Comparison of ENCODE assay signal across 12 mouse cellular contexts in genomic region chr17:13684256-13684655, GRCm38 (mm10).
DNase-seq lines count a peak whose midpoint lies in the region; ATAC-seq lines count a peak whose summit lies in the region.
"Had no signal": no experiment of that assay in that cellular context is flagged by ENCODE, and none has a peak within 500 bp of the region (broad histone marks: within the 10 kb centered on the region; RNA-seq: fewer than 3 reads in every experiment).

No protein-coding gene starts in this region.

- H3K9me3 ChIP-seq in heart, embryonic 15.5 days (replicated peaks), result no peaks in the 10 kb centered on the region
- H3K9me3 ChIP-seq in midbrain, embryonic 10.5 days (replicated peaks), result no peaks in the 10 kb centered on the region
- H3K9me3 ChIP-seq in midbrain, embryonic 15.5 days, result no peaks in the 10 kb centered on the region
- no peaks in the 10 kb centered on the region for H3K9me3 ChIP-seq in embryonic facial prominence, embryonic 13.5 days
- H3K9me3 ChIP-seq: limb, embryonic 12.5 days had no signal

- no peaks in the 10 kb centered on the region for H3K36me3 ChIP-seq in heart, embryonic 15.5 days
- no peaks in the 10 kb centered on the region for H3K36me3 ChIP-seq in midbrain, embryonic 10.5 days
- no peaks in the 10 kb centered on the region for H3K36me3 ChIP-seq in midbrain, embryonic 15.5 days (replicated peaks)
- H3K36me3 ChIP-seq in embryonic facial prominence, embryonic 13.5 days, result no peaks in the 10 kb centered on the region
- no peaks in the 10 kb centered on the region for H3K36me3 ChIP-seq in macrophage (ENCODE audit: inconsistent target)
- H3K36me3 ChIP-seq: G1E; limb, embryonic 12.5 days had no signal

- H3K27me3 ChIP-seq in heart, embryonic 15.5 days, result no peaks in the 10 kb centered on the region
- no peaks in the 10 kb centered on the region for H3K27me3 ChIP-seq in midbrain, embryonic 10.5 days (ENCODE audit: low read depth, poor library complexity, severe bottlenecking)
- H3K27me3 ChIP-seq in midbrain, embryonic 15.5 days (replicated peaks), result no peaks in the 10 kb centered on the region
- no peaks in the 10 kb centered on the region for H3K27me3 ChIP-seq in embryonic facial prominence, embryonic 13.5 days
- H3K27me3 ChIP-seq: limb, embryonic 12.5 days had no signal

- peak overlapping the region; percentile 85 for H3K27ac ChIP-seq in heart, embryonic 15.5 days
- H3K27ac ChIP-seq in midbrain, embryonic 10.5 days (replicated peaks), result peak overlapping the region; percentile 86
- H3K27ac ChIP-seq in midbrain, embryonic 15.5 days, result no peak overlapping the region
- peak overlapping the region; percentile 86; the same call in 1 of the 2 replicates for H3K27ac ChIP-seq in embryonic facial prominence, embryonic 13.5 days
- H3K27ac ChIP-seq in macrophage, result peak overlapping the region; percentile 94

- no peak for ATAC-seq in heart, embryonic 15.5 days (replicated peaks; ENCODE audit: insufficient number of reproducible peaks, insufficient read depth, low FRiP score, low read depth)
- ATAC-seq in midbrain, embryonic 15.5 days (replicated peaks), result no peak
- ATAC-seq in embryonic facial prominence, embryonic 13.5 days (ENCODE audit: insufficient number of reproducible peaks, insufficient read depth, low FRiP score, low TSS enrichment, low read depth), result no peak

- no peak for DNase-seq in heart, adult 18-20 months
- no peak for DNase-seq in midbrain, embryonic 10.5 days (ENCODE audit: low spot score)
- no peak for DNase-seq in layer of hippocampus, adult 8-10 months (ENCODE audit: low spot score in 2 of 2)
- DNase-seq in cerebellum, adult 9-10 months, result no peak
- DNase-seq: cerebellum, adult 9-11 months had no signal

- no peaks in the 10 kb centered on the region for H3K79me2 ChIP-seq in macrophage (ENCODE audit: inconsistent target)

- peaks cover 36% of the 10 kb centered on the region for H3K4me1 ChIP-seq in heart, embryonic 15.5 days (replicated peaks)
- H3K4me1 ChIP-seq in midbrain, embryonic 10.5 days, result peaks cover 53% of the 10 kb centered on the region
- H3K4me1 ChIP-seq in midbrain, embryonic 15.5 days, result peaks cover 20% of the 10 kb centered on the region
- H3K4me1 ChIP-seq in embryonic facial prominence, embryonic 13.5 days, result peaks cover 26% of the 10 kb centered on the region

- 72% methylated on average over 7 of the region's 7 CpGs for WGBS in heart, embryonic 15.5 days
- 46% methylated on average over 7 of the region's 7 CpGs for WGBS in midbrain, embryonic 10.5 days
- WGBS in midbrain, embryonic 15.5 days, result 57% methylated on average over 7 of the region's 7 CpGs
- 59% methylated on average over 7 of the region's 7 CpGs for WGBS in embryonic facial prominence, embryonic 13.5 days
- WGBS in macrophage (ENCODE audit: missing documents), result 67% methylated on average over 7 of the region's 7 CpGs

- H3K4me3 ChIP-seq in heart, embryonic 15.5 days, result no peak overlapping the region
- H3K4me3 ChIP-seq in midbrain, embryonic 10.5 days, result no peak overlapping the region
- H3K4me3 ChIP-seq in midbrain, embryonic 15.5 days, result no peak overlapping the region
- H3K4me3 ChIP-seq in embryonic facial prominence, embryonic 13.5 days, result no peak overlapping the region
- H3K4me3 ChIP-seq in macrophage (ENCODE audit: inconsistent target), result no peak overlapping the region

- H3K9ac ChIP-seq in heart, embryonic 15.5 days, result no peak overlapping the region
- H3K9ac ChIP-seq in midbrain, embryonic 15.5 days, result no peak overlapping the region
- H3K9ac ChIP-seq in embryonic facial prominence, embryonic 13.5 days, result no peak overlapping the region
- H3K9ac ChIP-seq: forebrain, postnatal 0 days; limb, embryonic 12.5 days had no signal

- 0 out of 2 replicates have a peak overlapping the region, but pooled peaks have one; percentile 51 for H3K4me2 ChIP-seq in heart, embryonic 15.5 days
- no peak overlapping the region for H3K4me2 ChIP-seq in midbrain, embryonic 15.5 days
- H3K4me2 ChIP-seq in embryonic facial prominence, embryonic 13.5 days, result peak overlapping the region; percentile 47; the same call in 1 of the 2 replicates
